Mouse (Mus musculus): ENCODE data around the gene Tagln3.

DNA sequence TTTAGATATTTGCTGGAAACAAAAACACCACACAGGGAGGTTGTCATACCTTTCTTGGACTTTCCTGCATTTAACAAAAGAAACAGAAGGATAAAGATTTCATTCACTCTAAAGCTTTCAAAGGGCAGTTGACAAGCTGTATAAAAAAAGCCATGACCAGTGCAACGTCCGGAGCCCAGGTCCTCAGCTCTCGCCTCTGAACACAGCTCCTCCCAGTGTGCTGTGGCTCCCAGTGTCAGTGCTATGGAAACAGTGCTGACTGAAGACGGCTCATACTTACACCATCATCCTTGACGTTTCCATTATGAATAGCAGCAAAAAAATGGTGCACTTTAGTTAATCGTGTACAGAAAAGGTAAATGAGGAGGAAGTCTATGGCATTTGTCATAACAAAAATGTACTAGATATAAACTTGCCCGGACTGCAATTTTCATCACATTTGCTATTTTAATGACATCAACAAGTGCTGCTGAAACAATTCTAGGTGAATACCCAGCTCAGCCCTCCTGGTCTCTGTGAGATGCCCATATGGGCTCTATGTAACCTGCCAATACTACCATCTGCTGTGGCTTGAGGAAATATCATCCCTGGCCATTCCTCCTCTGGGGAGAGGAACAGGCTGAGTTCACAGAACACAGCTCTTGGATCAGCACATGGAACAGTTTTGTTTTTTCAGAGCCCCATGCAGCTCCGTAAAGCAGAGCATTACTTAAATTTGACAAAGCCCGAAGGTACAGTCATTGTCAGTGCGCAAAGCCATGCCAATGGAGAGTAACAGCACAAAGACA lies 43.6 kb upstream of the Tagln3 start:
- TF ChIP-seq CTCF (IDR thresholded peaks at IDR 0.05; ENCODE audit: low read depth, low read length) = no peak
- TF ChIP-seq POLR2A (IDR thresholded peaks at IDR 0.05; ENCODE audit: extremely low read depth, insufficient read depth, low read length) = no peak
